Mouse (Mus musculus) hindbrain, postnatal 0 days (tissue): ENCODE results near the gene Abca2. TPM values are rescaled to one million over a fixed set of nuclear protein-coding genes. Genes with fewer than 3 reads are reported as not detected.

ENCODE experiments used
- ATAC-seq: fragments of 200-750 bp; cut with Nextera tagmentation; 2 replicates; pipeline ENCODE4 v1.8.0; 2017; ENCODE audit warnings: mild to moderate bottlenecking, moderate TSS enrichment, moderate library complexity
- DNase-seq: peaks from one replicate; pipeline ENCODE4 v3.0.0-alpha.2; 2015; ENCODE audit warnings: low spot score
- H3K27ac ChIP-seq: fragments of 300-500 bp; sonication (generic); 2 replicates; pipeline ENCODE4 v1.5.1; 2014; ENCODE audit warnings: mild to moderate bottlenecking
- H3K27me3 ChIP-seq: fragments of 300-500 bp; sonication (generic); 2 replicates; pipeline ENCODE4 v1.6.1; 2014; ENCODE audit warnings: low read length, mixed read lengths; ENCODE audit not compliant: insufficient read depth
- H3K36me3 ChIP-seq: fragments of 300-500 bp; sonication (generic); 2 replicates; pipeline ENCODE4 v1.6.1; 2014; ENCODE audit warnings: low read length, mixed read lengths; ENCODE audit not compliant: insufficient read depth
- H3K4me1 ChIP-seq: fragments of 300-500 bp; sonication (generic); 2 replicates; pipeline ENCODE4 v1.6.1; 2014; ENCODE audit warnings: antibody characterized with exemption, low read length, mixed read lengths; ENCODE audit not compliant: insufficient read depth
- H3K4me2 ChIP-seq: fragments of 300-500 bp; sonication (generic); 2 replicates; pipeline ENCODE4 v1.6.1; 2014; ENCODE audit warnings: low read depth, mild to moderate bottlenecking, low read length, moderate library complexity, mixed read lengths
- H3K4me3 ChIP-seq: fragments of 300-500 bp; sonication (generic); 2 replicates; pipeline ENCODE4 v1.5.1; 2014; ENCODE audit warnings: low read length
- H3K9ac ChIP-seq: fragments of 300-500 bp; sonication (generic); replicated peaks from 2 replicates; pipeline ENCODE4 v1.6.1; 2014; ENCODE audit warnings: mild to moderate bottlenecking, low read length, moderate library complexity, mixed read lengths
- H3K9me3 ChIP-seq: fragments of 300-500 bp; sonication (generic); 2 replicates; pipeline ENCODE4 v1.6.1; 2016; ENCODE audit warnings: low read length, mixed read lengths
- CTCF ChIP-seq: IDR thresholded peaks from 2 replicates; pipeline ENCODE4 v1.5.1; 2016; ENCODE audit warnings: antibody characterized with exemption, control low read depth, low read depth
- WGBS: fragments of 180-500 bp; shearing (Covaris S2); extraction: QIAGEN DNeasy Blood & Tissue Kit; methylation state at CpG from one replicate; pipeline ENCODE4 v1.1.7; 2014; 5-methylcytosine and 5-hydroxymethylcytosine counted together
- polyA plus RNA-seq: library from polyadenylated mRNA; unstranded; fragments of >200 nt; fragmentation: Nextera tagmentation; extraction: Ambion mirVana; gene quantifications from 2 replicates; pipeline ENCODE4 v1.2.1, GENCODE M21; 2015
- total RNA-seq: library from RNA; depleted of rRNA; stranded (reverse); fragments of >200 nt; gene quantifications from 2 replicates; pipeline ENCODE4 v1.2.3, GENCODE M21; 2014

Abca2 gene
- total and polyA plus RNA-seq, 2 experiments from 2014 or later, result 12.5 to 84.6 TPM

DNA sequence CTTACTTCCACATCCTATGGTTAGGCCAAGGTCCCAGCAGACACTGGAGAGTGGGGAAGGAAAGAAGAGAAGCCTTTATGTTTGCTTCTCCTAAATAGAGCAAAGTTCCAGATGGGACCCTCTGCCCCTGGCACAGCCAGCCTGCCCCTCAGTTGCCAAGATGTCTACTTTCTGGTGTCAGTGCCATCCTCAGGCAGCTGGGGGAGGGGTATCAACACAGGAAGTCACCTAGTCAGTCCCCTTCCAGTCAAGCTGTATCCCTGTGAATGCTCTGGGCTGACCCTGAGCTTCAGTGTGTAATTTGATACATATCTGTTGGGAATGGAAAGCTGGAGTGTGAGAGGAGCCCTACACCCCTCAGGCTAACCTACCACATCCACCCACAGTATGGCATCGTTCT lies 31.5 kb upstream of the Abca2 start:
- H3K9me3 ChIP-seq, result no peaks in the 10 kb centered on the region
- DNase-seq (no peak), ATAC-seq (no peak)
- no peaks in the 10 kb centered on the region for H3K36me3 ChIP-seq
- H3K9ac ChIP-seq, result no peak overlapping the region
- H3K27me3 ChIP-seq, result peaks cover 23% of the 10 kb centered on the region
- 60% methylated on average over 1 of the region's 1 CpGs for WGBS
- no peak for TF ChIP-seq CTCF
- H3K4me3 ChIP-seq, result no peak overlapping the region
- peaks cover 21% of the 10 kb centered on the region; the same call in 1 of the 2 replicates for H3K4me1 ChIP-seq
- no peak overlapping the region for H3K4me2 ChIP-seq
- peak overlapping the region; percentile 58; the same call in 1 of the 2 replicates for H3K27ac ChIP-seq

DNA sequence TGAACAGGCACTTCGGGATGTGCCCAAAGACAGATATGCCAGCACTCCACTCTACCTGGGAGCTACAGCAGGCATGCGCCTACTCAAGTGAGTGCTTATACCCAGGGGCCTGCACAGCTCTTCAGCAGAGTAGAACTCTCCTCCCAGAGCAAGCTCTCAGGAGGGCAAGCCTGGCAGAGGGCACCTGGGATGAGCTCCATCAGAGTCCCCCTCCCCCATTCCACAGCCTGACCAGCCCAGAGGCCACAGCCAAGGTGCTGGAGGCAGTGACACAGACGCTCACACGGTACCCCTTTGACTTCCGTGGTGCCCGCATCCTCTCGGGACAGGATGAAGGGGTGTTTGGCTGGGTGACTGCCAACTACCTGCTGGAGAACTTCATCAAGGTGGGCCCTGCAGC lies 30.4 kb upstream of the Abca2 start:
- 97% methylated on average over 7 of the region's 7 CpGs for WGBS
- H3K9me3 ChIP-seq, result no peaks in the 10 kb centered on the region
- H3K27ac ChIP-seq, result no peak overlapping the region
- H3K27me3 ChIP-seq, result peaks cover 23% of the 10 kb centered on the region
- no peak overlapping the region for H3K4me3 ChIP-seq
- no peak for DNase-seq
- no peak for ATAC-seq
- H3K4me2 ChIP-seq, result no peak overlapping the region
- H3K9ac ChIP-seq, result no peak overlapping the region
- no peaks in the 10 kb centered on the region for H3K36me3 ChIP-seq
- no peak for TF ChIP-seq CTCF
- peaks cover 25% of the 10 kb centered on the region; the same call in 1 of the 2 replicates for H3K4me1 ChIP-seq

DNA sequence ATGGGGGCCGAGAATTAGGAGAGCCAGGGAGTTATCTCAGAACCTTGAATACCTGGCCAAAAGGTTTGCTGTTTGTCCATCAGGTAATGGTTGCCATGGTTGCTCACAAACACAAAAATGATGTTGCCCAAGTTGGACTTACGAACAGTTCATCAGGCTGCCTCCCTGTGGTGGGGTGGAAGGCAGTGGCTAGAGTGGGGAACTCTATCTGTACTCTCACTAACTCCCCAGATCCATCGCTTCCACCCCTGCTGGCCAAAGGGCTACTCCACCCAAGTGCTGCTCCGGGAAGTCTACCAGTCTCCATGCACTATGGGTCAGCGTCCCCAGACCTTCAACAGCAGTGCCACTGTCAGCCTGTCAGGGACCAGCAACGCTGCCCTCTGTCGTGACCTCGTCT lies 29.5 kb upstream of the Abca2 start, which contains the start of gene Npdc1:
TSS of gene Npdc1 (plus strand) at position 301 of the 400 bp plus-strand sequence.
- H3K36me3 ChIP-seq, result no peaks in the 10 kb centered on the region
- H3K4me1 ChIP-seq, result peaks cover 27% of the 10 kb centered on the region; the same call in 1 of the 2 replicates
- H3K9me3 ChIP-seq, result no peaks in the 10 kb centered on the region
- ATAC-seq (no peak), DNase-seq (no peak)
- 70% methylated on average over 8 of the region's 8 CpGs for WGBS
- H3K27me3 ChIP-seq, result peaks cover 23% of the 10 kb centered on the region
- no peak within 1 kb of the TSS for H3K27ac ChIP-seq
- H3K4me3 ChIP-seq, result no peak within 1 kb of the TSS; the same call in 1 of the 2 replicates
- H3K9ac ChIP-seq, result no peak within 1 kb of the TSS
- no peak for TF ChIP-seq CTCF
- H3K4me2 ChIP-seq, result peak within 1 kb of the TSS; percentile 58

DNA sequence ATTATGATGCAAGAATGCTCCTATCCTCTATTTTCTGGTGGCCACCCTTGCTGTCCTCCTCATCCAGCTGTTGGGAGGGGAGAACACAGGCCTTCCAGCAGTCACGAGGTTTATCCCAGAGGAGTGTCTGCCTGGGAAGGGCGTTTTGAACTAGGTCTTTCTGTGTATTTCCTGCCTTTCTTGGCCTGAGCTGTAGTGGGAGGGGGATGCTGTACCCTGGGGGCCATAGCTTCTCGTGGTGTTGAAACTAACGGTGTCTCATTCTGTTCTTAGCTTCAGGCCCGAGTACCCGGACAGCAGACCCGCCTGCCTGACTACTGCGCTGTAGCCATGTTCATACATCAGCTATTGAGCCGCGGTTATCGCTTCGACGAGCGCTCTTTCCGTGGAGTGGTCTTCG lies 28.2 kb upstream of the Abca2 start:
- Histone ChIP-seq H3K27me3 (peaks cover 23% of the 10 kb centered on the region), H3K9ac (peak overlapping the region; percentile 31; the same call in 1 of the 2 replicates)
- ATAC-seq, result no peak

DNA sequence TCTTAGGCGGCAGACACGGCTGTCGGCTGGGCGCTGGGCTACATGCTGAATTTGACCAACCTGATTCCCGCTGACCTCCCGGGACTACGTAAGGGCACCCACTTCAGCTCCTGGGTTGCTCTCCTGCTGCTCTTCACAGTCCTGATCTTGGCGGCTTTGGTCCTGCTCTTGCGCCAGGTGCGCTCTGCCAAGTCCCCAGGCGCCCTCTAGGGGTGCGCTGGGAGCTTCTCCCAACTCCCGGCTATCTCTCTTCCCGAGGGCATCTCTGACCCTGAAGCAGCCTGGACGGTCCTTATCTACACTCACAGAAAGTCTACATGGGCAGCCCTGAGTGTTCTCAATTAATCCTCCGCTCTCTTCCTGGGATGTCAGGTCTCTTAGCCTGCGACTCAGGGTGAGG lies 27.7 kb upstream of the Abca2 start:
- DNase-seq, result peak; percentile 74
- WGBS, result 4% methylated on average over 17 of the region's 17 CpGs
- Histone ChIP-seq H3K9me3 (no peaks in the 10 kb centered on the region), H3K4me1 (peaks cover 33% of the 10 kb centered on the region), H3K9ac (peak overlapping the region; percentile 31; the same call in 1 of the 2 replicates), H3K4me2 (peak overlapping the region; percentile 58), H3K4me3 (peak overlapping the region; percentile 23), H3K36me3 (0 out of 2 replicates have a peak, but pooled peaks cover 1% of the 10 kb centered on the region), H3K27ac (no peak overlapping the region), H3K27me3 (peaks cover 23% of the 10 kb centered on the region)
- TF ChIP-seq CTCF, result peak; percentile 73
- no peak for ATAC-seq

More for the DNA sequence above, 28.2 kb upstream of the Abca2 start:
- Histone ChIP-seq H3K36me3 (no peaks in the 10 kb centered on the region), H3K4me1 (peaks cover 36% of the 10 kb centered on the region), H3K4me3 (peak overlapping the region; percentile 23), H3K27ac (no peak overlapping the region), H3K4me2 (peak overlapping the region; percentile 58), H3K9me3 (no peaks in the 10 kb centered on the region)
- WGBS, result 23% methylated on average over 16 of the region's 16 CpGs
- no peak for TF ChIP-seq CTCF
- no peak for DNase-seq

DNA sequence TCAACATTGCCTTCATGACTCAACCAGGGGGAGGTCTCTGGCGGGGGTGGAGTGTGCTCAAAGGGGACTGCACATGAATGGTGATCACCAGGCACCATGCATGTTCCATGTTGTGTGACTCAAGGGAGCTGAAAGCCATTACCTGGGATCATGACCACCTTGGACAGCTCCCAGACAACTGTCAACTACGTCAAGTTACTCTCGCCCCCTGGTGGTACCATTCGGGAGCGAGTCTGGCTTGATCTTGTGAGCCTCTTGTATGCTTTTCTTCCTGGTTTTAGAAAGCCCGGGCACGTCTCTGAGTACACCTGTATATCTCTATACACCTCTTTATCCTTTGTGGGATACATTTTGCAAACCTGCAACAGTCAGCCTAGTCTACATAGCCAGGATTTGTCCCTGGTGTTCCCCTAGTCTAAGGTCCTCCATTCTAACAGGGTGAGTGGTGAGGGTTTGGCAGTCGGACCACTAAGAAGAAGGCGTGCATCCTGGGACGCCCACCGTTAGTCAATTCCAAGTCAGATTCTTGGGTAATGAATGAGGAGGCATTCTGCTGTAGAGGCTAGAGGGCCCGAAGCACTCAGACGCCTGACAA lies 26.0 kb upstream of the Abca2 start:
- WGBS, result 0% methylated on average over 13 of the region's 13 CpGs
- Histone ChIP-seq H3K9ac (peak overlapping the region; percentile 99), H3K4me1 (peaks cover 23% of the 10 kb centered on the region; the same call in 1 of the 2 replicates), H3K4me3 (peak overlapping the region; percentile 96), H3K4me2 (peak overlapping the region; percentile 62), H3K36me3 (peaks cover 10% of the 10 kb centered on the region; the same call in 1 of the 2 replicates), H3K9me3 (no peaks in the 10 kb centered on the region), H3K27me3 (peaks cover 16% of the 10 kb centered on the region; the same call in 1 of the 2 replicates), H3K27ac (peak overlapping the region; percentile 91)
- DNase-seq (peak; percentile 93), ATAC-seq (peak; percentile 61)
- peak; percentile 87 for TF ChIP-seq CTCF
